Mouse (Mus musculus) naive thymus-derived CD4-positive, alpha-beta T cell, adult 2 months (primary cell): ENCODE results near the gene Pdk2.

Experiments
- DNase-seq: peaks from one replicate; pipeline ENCODE4 v3.0.0-alpha.2; 2011; ENCODE audit warnings: low read depth

The Pdk2 gene

GRCm38 (mm10) chr11:95026849-95027248 lies 14.3 kb downstream of the Pdk2 start:
- no peak for DNase-seq

- DNase-seq: no peak
These were observed 15.0 kb downstream of the Pdk2 start for GRCm38 (mm10) chr11:95026090-95026542.

GRCm38 (mm10) chr11:95025227-95026012 lies 15.7 kb downstream of the Pdk2 start:
- DNase-seq: no peak

DNA sequence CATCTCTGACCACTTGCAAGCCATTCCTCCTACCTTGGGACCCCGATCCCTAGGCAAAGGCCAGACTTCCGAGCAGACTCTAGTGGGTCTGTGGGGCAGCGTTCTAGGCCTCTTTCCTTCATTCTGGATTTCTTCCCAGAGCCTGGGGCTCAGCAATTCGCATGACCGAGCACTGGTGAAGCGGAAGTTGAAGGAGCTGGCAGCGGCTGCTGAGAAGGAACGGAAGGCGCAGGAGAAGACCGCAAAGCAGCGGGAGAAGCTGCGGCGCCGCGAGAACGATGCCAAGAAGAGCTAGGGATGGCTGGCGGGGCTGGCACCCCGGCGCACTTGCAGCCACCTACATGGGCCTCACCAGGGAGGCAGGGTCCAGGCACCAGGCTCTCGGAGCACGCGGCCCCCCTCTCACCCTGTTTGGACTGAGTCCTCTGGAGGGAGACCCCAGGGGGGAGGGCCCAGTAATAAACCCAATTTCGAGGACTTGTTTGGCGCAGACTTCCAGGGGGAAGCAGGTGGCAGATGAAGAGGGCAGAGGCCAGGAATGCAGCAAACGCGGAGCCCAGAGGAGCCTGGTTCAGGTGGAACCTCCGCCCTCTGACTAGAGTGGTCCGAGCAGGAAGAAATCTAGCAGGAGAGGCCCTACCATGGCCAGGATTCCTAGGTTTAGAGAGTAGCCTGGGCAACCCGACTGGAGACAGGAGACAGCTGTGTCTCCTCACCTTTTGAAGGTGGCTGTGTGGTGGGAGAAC lies 16.5 kb downstream of the Pdk2 start:
- DNase-seq: no peak

- DNase-seq: no peak
These were observed 17.7 kb downstream of the Pdk2 start for GRCm38 (mm10) chr11:95023481-95023880.

GRCm38 (mm10) chr11:95022237-95022992 lies 18.7 kb downstream of the Pdk2 start:
- DNase-seq: no peak

DNA sequence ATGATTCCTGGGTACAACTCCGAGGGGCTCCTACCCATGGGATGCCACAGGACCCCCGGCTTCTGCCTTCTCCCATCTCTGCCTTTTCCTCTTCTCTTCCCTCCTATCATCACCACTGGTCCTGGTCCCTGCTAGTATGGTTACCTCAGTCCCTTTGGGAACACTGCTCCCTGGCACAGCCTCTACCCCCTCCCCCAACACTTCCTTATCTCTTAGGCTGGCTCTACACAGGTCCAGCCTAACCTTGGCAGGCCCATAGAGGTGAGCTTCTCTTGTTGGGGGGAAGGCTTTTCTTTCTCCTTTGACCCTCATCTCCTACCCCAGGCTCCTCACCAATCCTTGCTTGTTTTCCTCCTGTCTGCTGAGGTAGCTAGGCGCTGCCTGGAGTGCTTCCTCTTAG lies 25.7 kb downstream of the Pdk2 start:
- no peak for DNase-seq

DNA sequence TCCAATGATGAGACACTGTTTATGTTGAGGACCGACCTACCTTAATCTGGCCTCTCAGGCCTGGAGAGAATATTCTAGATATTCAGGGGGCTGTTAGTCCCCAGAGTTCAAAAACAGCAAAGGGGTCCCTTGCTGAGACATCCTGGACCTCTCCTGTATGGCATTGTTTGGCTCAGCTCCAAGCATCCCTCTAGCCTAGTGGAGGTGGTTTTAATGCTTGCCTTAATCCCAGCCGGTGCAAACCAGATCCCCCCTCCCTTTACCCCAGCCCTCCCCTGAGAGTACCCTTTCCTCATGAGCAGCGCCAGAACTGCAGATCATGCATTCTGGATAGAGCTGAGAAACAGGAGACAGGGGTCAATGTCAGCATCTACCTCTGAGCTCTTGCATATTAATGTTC lies 28.7 kb downstream of the Pdk2 start:
- DNase-seq: no peak

- no peak for DNase-seq
These were observed 29.1 kb downstream of the Pdk2 start for GRCm38 (mm10) chr11:95012075-95012474.

DNA sequence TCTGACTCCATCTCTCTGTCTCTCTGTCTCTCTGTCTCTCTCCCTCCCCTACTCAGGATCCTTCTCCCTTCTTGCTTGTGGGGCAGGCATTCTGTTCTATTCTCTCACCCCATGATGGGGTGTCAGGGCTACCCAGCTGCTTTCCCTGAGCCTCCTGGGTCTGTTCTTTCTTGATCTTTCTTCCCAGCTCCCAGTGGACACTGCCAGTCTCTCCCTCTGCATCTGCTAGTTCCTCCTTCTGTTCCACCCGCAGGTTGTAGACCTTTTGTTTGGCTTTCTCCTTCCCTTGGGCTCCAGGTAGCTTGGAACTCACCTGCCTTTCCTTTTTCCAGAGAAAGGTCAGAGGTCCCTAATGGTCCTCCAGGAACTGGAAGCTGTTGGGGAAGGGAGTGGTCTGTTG lies 29.7 kb downstream of the Pdk2 start:
- peak; percentile 10 for DNase-seq

DNA sequence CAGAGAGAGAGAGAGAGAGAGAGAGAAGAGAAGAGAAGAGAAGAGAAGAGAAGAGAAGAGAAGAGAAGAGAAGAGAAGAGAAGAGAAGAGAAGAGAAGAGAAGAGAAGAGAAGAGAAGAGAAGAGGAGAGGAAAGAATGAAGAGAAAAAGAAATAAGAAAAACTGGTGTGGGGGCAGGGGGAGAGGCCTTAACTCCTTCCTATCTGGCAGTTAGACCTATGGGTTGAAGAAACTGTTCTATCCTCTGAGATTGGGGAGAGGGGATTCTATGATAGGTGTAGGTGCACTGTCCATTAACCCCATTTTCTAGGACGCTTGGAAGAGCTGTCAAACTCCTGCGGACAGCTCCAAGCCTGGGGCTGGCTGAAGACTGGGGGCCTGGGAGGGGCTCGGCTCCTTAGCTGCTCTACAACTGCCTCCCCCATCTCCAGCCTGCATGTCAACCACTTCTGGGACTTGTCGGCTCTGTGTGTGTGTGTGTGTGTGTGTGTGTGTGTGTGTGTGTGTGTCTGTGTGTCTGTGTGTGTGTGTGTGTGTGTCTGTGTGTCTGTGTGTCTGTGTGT lies 30.2 kb downstream of the Pdk2 start:
- DNase-seq: peak; percentile 14

DNA sequence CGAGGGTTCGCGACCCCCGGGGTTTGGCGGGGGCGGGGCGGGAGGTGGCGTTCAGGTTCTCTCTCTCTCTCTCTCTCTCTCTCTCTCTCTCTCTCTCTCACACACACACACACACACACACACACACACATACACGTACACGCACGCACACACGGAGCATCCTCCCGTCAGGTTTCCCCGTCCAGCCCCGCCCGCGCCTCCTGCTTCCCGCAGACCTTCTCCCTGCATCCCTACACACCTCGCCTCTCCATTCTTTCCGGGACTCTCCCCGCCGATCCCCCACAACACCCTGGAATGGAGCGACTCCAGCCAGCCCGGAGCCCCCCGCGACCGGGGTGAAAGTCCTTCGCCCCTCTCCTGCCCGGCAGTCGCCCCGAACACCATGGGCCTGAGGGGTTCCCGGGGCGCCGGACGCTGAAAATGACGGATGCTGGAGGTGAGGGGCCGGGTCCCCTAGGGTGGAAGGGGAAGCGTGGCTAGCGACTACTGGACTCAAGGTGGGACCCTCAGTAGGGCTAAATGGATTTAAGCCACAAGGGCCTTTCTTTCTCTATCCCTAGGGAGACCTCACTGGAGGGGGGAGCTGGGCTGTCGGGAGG lies 30.9 kb downstream of the Pdk2 start:
- DNase-seq: peak; percentile 24

GRCm38 (mm10) chr11:95009629-95010014 lies 31.5 kb downstream of the Pdk2 start, which contains the start of gene Samd14:
Samd14 (plus strand) TSS chr11:95009879.
- peak; percentile 47 for DNase-seq

DNA sequence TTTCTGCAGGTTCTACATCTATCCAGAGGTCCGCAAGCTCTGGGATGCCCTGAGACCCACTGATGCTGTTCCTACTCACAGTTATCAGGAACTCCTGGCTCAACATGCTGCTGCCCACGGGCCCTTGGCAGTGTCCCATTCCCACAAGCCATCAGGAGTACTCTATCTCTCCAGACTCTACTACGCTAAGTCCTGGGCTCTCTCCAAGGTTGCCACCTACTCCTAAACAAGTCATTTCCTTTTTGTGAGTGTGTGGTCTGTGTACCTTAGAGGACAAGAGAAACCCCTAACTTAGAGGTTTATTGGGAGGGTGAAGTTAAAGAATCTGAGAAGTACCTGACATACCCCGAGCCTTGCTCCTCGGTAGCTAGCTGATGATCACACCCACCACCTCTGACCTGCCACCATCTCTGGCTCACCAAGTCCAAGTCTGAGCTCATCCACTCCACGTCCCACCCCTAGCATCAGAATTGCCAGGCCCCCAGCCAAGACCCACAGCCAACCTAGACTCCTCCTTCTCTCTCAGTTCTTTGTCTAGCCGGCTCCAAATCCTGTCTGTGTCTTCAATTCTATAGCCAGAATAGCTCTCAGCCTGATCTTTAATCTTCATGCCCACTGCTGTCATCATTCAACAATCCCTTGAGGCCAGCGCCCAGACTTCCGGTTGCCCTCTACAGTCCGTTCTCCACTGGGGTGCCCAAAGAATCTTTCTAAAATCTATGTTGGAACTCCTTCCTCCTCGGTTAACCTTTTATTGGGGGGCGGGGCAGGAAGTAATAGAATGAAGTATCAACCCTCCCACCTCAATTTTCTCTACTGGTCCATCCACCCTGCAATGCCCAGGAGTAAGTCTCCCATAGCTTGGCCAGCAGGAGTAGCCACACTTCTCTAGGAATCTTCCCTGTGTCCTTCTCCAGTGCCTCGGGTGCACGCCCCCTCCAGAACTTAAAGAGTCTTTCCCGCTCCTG lies 32.2 kb downstream of the Pdk2 start:
- peak; percentile 27 for DNase-seq

DNA sequence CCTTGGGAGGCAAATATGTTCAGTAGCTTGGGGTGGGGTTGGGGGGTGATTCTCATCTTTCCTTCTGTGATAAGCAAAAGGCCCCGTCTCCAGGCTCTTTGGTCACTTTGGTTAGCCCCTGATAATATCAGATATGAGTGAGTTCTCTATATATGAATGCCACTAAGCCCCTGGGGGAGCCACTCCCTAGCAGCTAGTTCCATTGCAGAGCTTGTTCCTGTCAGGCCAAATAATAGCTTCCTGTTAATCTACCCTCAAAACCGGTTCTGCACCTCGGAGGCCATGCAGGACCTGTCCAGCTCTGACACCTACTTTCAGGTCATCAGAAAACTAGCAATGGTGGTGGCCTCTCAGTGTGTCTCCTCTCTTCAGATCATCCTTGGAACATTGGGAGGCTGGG lies 33.7 kb downstream of the Pdk2 start:
- DNase-seq: peak; percentile 8

DNA sequence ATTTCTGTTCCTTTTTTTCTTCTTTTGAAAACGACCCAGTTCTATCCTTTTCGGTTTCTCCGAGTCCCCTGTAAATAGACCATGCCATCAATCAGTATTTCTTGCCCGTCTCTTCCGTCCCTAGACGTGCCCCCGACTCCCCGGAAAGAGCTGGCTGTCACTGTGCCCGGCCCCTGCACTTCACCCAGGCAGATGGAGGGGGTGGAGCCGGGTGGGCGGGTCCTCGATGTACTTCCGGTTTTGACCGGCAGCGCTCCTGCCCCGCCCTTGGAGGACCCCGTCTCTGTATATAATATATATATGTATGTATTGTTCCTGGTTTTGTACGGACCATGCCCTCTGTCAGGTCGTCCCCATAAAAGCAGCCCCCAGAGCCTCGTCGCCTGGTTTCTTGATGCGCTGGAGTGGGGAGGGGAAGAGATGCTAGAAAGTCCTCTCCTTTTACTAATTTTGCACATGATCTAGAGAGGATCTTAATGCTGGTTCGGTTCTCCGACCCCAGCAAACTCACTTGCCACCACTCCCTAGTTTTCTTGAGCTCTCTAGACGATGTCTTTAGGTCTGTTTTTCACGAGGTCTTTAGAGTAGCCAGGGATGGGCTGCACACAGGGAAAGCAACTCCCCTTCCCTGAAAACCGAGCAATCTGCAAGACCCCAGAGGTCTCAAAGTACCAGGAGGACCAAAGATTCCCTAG lies 34.5 kb downstream of the Pdk2 start:
- DNase-seq: peak; percentile 70

DNA sequence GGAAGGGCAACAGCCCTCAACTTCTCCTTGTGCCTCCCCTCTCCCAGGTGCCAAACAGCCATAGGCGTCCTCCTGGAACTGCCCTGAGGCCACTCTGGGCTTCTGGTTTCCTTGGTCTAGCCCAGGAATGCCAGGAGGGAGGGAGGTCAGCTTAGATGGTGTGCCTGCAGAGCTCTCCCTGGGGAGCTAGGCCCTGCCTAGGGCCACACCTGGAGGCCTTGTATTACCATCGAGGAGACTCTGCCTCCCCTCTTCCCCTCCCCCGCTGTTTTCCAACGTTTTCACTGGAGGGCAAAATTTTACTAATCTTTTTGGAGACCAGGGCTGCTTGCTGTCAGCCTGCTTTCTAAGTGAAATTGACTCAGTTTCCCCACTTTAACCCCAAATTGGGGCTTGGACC lies 35.1 kb downstream of the Pdk2 start:
- DNase-seq: no peak

DNA sequence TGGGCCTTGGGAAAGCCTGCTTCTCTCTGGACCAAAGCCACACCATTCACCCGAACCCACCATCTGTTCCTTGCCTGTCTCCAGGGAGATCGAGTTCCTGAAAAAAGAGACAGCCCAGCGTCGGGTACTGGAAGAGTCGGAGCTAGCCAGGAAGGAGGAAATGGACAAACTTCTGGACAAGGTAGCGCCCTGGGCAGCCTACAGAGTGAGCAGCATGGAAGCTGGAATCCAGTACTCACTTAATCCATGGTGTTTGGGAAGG lies 36.3 kb downstream of the Pdk2 start:
- DNase-seq: no peak

GRCm38 (mm10) chr11:95004136-95004936 lies 36.8 kb downstream of the Pdk2 start:
- DNase-seq: no peak
